Mouse (Mus musculus): Measurements from ENCODE around the gene Lmntd1. TPM values are rescaled to one million over a fixed set of nuclear protein-coding genes. Genes with fewer than 3 reads are reported as not detected.

Gene Lmntd1
- polyA plus RNA-seq, 1 experiment from 2014 or later = not detected

- Histone ChIP-seq H3K9me3 (ENCODE audit: low read length) (no peaks in the 10 kb centered on the region), H3K4me1 (ENCODE audit: insufficient read depth) (no peaks in the 10 kb centered on the region), H3K4me3 (ENCODE audit: low read depth, low read length) (no peak overlapping the region), H3K4me2 (ENCODE audit: low read depth, low read length) (no peak overlapping the region), H3K27me3 (ENCODE audit: insufficient read depth, low read length) (no peaks in the 10 kb centered on the region), H3K27ac (ENCODE audit: low read depth) (no peak overlapping the region), H3K9ac (replicated peaks) (no peak overlapping the region), H3K36me3 (replicated peaks; ENCODE audit: insufficient read depth, low read length) (no peaks in the 10 kb centered on the region)
- DNase-seq = no peak
- no peak for ATAC-seq
- WGBS (ENCODE audit: insufficient replicate concordance) = 49% methylated on average over 2 of the region's 2 CpGs
- no peak for TF ChIP-seq CTCF (IDR thresholded peaks at IDR 0.05; ENCODE audit: low read depth)
- no peak for TF ChIP-seq EP300 (IDR thresholded peaks at IDR 0.05; ENCODE audit: low read depth)
These were observed 242.1 kb downstream of the Lmntd1 start for GRCm38 (mm10) chr6:145372066-145372465.

- no peaks in the 10 kb centered on the region for H3K4me1 ChIP-seq (ENCODE audit: insufficient read depth)
- H3K4me3 ChIP-seq (ENCODE audit: low read depth, low read length) = no peak overlapping the region
- TF ChIP-seq CTCF (IDR thresholded peaks at IDR 0.05; ENCODE audit: low read depth) (no peak), EP300 (IDR thresholded peaks at IDR 0.05; ENCODE audit: low read depth) (no peak)
- no peak for DNase-seq
- H3K9ac ChIP-seq (replicated peaks) = no peak overlapping the region
- 68% methylated on average over 4 of the region's 4 CpGs for WGBS (ENCODE audit: insufficient replicate concordance)
- ATAC-seq = no peak
- no peaks in the 10 kb centered on the region for H3K36me3 ChIP-seq (replicated peaks; ENCODE audit: insufficient read depth, low read length)
- no peaks in the 10 kb centered on the region for H3K9me3 ChIP-seq (ENCODE audit: low read length)
- H3K4me2 ChIP-seq (ENCODE audit: low read depth, low read length) = no peak overlapping the region
- H3K27me3 ChIP-seq (ENCODE audit: insufficient read depth, low read length) = no peaks in the 10 kb centered on the region
- no peak overlapping the region for H3K27ac ChIP-seq (ENCODE audit: low read depth)
These were observed 242.5 kb downstream of the Lmntd1 start for GRCm38 (mm10) chr6:145371586-145371985.

GRCm38 (mm10) chr6:145370302-145370701 lies 243.8 kb downstream of the Lmntd1 start:
- H3K4me3 ChIP-seq (ENCODE audit: low read depth, low read length) = no peak overlapping the region
- no peaks in the 10 kb centered on the region for H3K9me3 ChIP-seq (ENCODE audit: low read length)
- H3K9ac ChIP-seq (replicated peaks) = no peak overlapping the region
- no peak overlapping the region for H3K27ac ChIP-seq (ENCODE audit: low read depth)
- H3K4me2 ChIP-seq (ENCODE audit: low read depth, low read length) = no peak overlapping the region
- H3K36me3 ChIP-seq (replicated peaks; ENCODE audit: insufficient read depth, low read length) = no peaks in the 10 kb centered on the region
- WGBS (ENCODE audit: insufficient replicate concordance) = 69% methylated on average over 3 of the region's 3 CpGs
- no peaks in the 10 kb centered on the region for H3K4me1 ChIP-seq (ENCODE audit: insufficient read depth)
- no peak for TF ChIP-seq EP300 (IDR thresholded peaks at IDR 0.05; ENCODE audit: low read depth)
- no peak for TF ChIP-seq CTCF (IDR thresholded peaks at IDR 0.05; ENCODE audit: low read depth)
- H3K27me3 ChIP-seq (ENCODE audit: insufficient read depth, low read length) = no peaks in the 10 kb centered on the region
- ATAC-seq (no peak), DNase-seq (no peak)

- Histone ChIP-seq H3K4me1 (ENCODE audit: insufficient read depth) (no peaks in the 10 kb centered on the region), H3K9ac (replicated peaks) (no peak overlapping the region), H3K27me3 (ENCODE audit: insufficient read depth, low read length) (no peaks in the 10 kb centered on the region), H3K4me2 (ENCODE audit: low read depth, low read length) (no peak overlapping the region), H3K36me3 (replicated peaks; ENCODE audit: insufficient read depth, low read length) (no peaks in the 10 kb centered on the region), H3K27ac (ENCODE audit: low read depth) (no peak overlapping the region), H3K9me3 (ENCODE audit: low read length) (no peaks in the 10 kb centered on the region), H3K4me3 (ENCODE audit: low read depth, low read length) (no peak overlapping the region)
- ATAC-seq (no peak), DNase-seq (no peak)
- 59% methylated on average over 4 of the region's 4 CpGs for WGBS (ENCODE audit: insufficient replicate concordance)
- TF ChIP-seq EP300 (IDR thresholded peaks at IDR 0.05; ENCODE audit: low read depth) = no peak
- no peak for TF ChIP-seq CTCF (IDR thresholded peaks at IDR 0.05; ENCODE audit: low read depth)
These were observed 244.8 kb downstream of the Lmntd1 start for GRCm38 (mm10) chr6:145369290-145369689.

GRCm38 (mm10) chr6:145366488-145366887 lies 247.6 kb downstream of the Lmntd1 start:
- no peaks in the 10 kb centered on the region for H3K36me3 ChIP-seq (replicated peaks; ENCODE audit: insufficient read depth, low read length)
- no peak overlapping the region for H3K4me2 ChIP-seq (ENCODE audit: low read depth, low read length)
- 90% methylated on average over 11 of the region's 11 CpGs for WGBS (ENCODE audit: insufficient replicate concordance)
- ATAC-seq (no peak), DNase-seq (no peak)
- no peaks in the 10 kb centered on the region for H3K27me3 ChIP-seq (ENCODE audit: insufficient read depth, low read length)
- no peaks in the 10 kb centered on the region for H3K9me3 ChIP-seq (ENCODE audit: low read length)
- TF ChIP-seq CTCF (IDR thresholded peaks at IDR 0.05; ENCODE audit: low read depth) (no peak), EP300 (IDR thresholded peaks at IDR 0.05; ENCODE audit: low read depth) (no peak)
- no peaks in the 10 kb centered on the region for H3K4me1 ChIP-seq (ENCODE audit: insufficient read depth)
- no peak overlapping the region for H3K4me3 ChIP-seq (ENCODE audit: low read depth, low read length)
- H3K27ac ChIP-seq (ENCODE audit: low read depth) = no peak overlapping the region
- H3K9ac ChIP-seq (replicated peaks) = no peak overlapping the region

- Histone ChIP-seq H3K27ac (ENCODE audit: low read depth) (no peak overlapping the region), H3K27me3 (ENCODE audit: insufficient read depth, low read length) (no peaks in the 10 kb centered on the region), H3K9ac (replicated peaks) (no peak overlapping the region), H3K4me3 (ENCODE audit: low read depth, low read length) (no peak overlapping the region), H3K4me2 (ENCODE audit: low read depth, low read length) (no peak overlapping the region), H3K36me3 (replicated peaks; ENCODE audit: insufficient read depth, low read length) (no peaks in the 10 kb centered on the region), H3K9me3 (ENCODE audit: low read length) (no peaks in the 10 kb centered on the region), H3K4me1 (ENCODE audit: insufficient read depth) (0 out of 2 replicates have a peak, but pooled peaks cover 4% of the 10 kb centered on the region)
- TF ChIP-seq EP300 (IDR thresholded peaks at IDR 0.05; ENCODE audit: low read depth) = no peak
- TF ChIP-seq CTCF (IDR thresholded peaks at IDR 0.05; ENCODE audit: low read depth) = no peak
- WGBS (ENCODE audit: insufficient replicate concordance) = 67% methylated on average over 7 of the region's 7 CpGs
- ATAC-seq (no peak), DNase-seq (no peak)
These were observed 250.4 kb downstream of the Lmntd1 start for GRCm38 (mm10) chr6:145363698-145364097.

Measured in liver, postnatal 0 days (tissue).